Mouse (Mus musculus): Measurements from ENCODE around the gene Gm16253. TPM values are rescaled to one million over a fixed set of nuclear protein-coding genes. Genes with fewer than 3 reads are reported as not detected.

Gene Gm16253
- polyA plus RNA-seq, 1 experiment from 2014 or later, result 1.4 TPM

DNA sequence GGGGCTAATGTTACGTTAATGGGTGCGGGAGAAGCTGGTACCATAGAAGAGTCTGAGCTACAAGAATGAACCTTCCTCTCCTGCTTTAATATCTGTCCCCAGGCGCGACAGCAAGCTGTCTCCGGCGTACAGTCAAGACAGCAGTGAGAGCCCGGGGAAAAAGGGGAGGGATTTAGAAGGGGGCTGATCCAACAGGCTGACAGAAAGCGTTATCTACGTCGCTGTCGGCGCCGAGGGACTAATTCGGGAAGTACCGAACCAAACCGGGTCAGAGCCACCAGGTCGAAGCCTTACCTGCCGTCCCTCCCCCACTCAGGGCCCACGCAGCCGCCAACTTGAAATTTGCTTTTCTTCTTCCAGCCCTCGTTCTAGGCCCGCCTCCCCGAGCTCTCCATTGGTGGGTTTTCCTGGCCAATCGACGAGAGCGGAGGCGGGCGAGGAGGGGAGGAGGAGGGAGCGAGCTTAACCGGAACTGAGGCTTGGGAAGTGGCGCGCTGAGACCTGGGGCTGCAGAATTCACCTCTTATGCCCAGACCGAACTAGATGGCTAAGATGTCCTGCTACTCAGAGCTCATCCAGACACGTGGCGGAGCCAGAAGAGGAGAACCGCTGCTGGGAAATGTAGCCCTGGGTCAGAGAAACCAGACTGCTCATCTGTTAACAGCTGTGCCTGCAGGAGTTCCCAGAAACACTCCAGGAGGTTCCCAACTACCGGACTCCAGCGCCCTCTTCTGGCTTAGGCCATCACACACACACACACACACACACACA is 17.2 kb downstream of the Gm16253 start, which contains the start of gene Polr3gl:
Gene Polr3gl (minus strand): TSS at position 392 of the 771 bp plus-strand sequence.
- Histone ChIP-seq H3K36me3 (ENCODE audit: control insufficient read depth, insufficient read depth, low read length) (no peaks in the 10 kb centered on the region), H3K4me3 (ENCODE audit: low read length) (peak within 1 kb of the TSS; percentile 69), H3K9me3 (ENCODE audit: control insufficient read depth, low read length) (no peaks in the 10 kb centered on the region), H3K4me1 (replicated peaks; ENCODE audit: control insufficient read depth, insufficient read depth, low read length) (peaks cover 21% of the 10 kb centered on the region), H3K9ac (ENCODE audit: low read length) (peak within 1 kb of the TSS; percentile 78), H3K27me3 (ENCODE audit: control insufficient read depth, insufficient read depth, low read depth, low read length) (peaks cover 18% of the 10 kb centered on the region), H3K4me2 (ENCODE audit: low read depth, low read length) (peak within 1 kb of the TSS; percentile 81), H3K27ac (ENCODE audit: low read length) (peak within 1 kb of the TSS; percentile 87)
- ATAC-seq (ENCODE audit: low read depth), result peak; percentile 92
- 0% methylated on average over 36 of the region's 38 CpGs for WGBS

- no peak overlapping the region for H3K27ac ChIP-seq (ENCODE audit: low read length)
- ATAC-seq (ENCODE audit: low read depth), result no peak
- H3K9me3 ChIP-seq (ENCODE audit: control insufficient read depth, low read length), result no peaks in the 10 kb centered on the region
- no peak overlapping the region for H3K9ac ChIP-seq (ENCODE audit: low read length)
- H3K4me2 ChIP-seq (ENCODE audit: low read depth, low read length), result no peak overlapping the region
- no peaks in the 10 kb centered on the region for H3K36me3 ChIP-seq (ENCODE audit: control insufficient read depth, insufficient read depth, low read length)
- H3K4me3 ChIP-seq (ENCODE audit: low read length), result no peak overlapping the region
- peaks cover 21% of the 10 kb centered on the region for H3K4me1 ChIP-seq (replicated peaks; ENCODE audit: control insufficient read depth, insufficient read depth, low read length)
- WGBS, result 81% methylated on average over 5 of the region's 5 CpGs
- H3K27me3 ChIP-seq (ENCODE audit: control insufficient read depth, insufficient read depth, low read depth, low read length), result peaks cover 22% of the 10 kb centered on the region
Measured at GRCm38 (mm10) chr3:96594851-96595250, 18.1 kb downstream of the Gm16253 start.

DNA sequence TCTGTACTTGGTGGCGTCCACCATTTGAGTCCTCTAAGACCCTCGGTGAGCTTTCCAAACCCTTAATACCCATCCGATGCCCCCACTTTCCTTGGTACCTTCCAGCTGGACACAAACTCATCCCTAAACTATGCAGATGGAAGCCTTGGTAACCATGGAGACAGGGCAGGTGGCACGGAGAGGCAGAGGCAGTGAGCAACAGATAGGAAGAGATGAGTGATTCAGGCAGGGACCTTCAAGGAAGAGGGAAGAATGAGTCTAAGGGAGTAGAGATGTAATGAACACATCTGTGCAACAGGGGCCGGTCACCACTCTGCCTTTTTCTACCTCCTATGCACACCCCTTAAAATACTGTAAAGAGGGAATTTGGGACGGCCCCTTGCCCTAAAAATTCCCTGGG is 18.9 kb downstream of the Gm16253 start:
- WGBS, result 26% methylated on average over 6 of the region's 6 CpGs
- no peak overlapping the region for H3K27ac ChIP-seq (ENCODE audit: low read length)
- H3K9ac ChIP-seq (ENCODE audit: low read length), result no peak overlapping the region

DNA sequence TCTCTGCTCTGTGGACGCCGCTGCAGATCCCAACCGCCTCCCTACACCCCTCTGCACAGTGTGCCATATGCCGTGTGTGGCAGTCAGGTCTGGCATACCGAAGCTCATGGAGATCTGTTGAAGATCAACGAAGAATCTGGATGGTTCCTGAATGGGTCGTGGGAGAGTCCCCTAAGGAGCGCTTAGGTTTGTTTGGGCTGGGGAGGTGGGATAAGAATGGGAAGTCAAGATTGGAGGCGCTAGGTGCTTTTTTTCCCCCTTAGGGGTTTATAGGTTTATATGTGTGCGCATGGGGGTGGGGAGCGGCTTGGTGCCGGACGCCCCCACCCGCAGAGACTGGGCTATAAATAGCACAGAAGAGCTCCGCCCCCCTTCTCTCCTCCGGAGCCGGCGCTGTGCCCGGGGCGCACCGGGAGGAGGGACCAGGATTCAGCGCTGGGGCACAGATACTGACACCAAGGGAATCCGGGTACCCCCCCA is 19.5 kb downstream of the Gm16253 start, which contains the start of gene Ankrd34a:
Gene Ankrd34a (plus strand): TSS at position 409 of the 480 bp plus-strand sequence.
- peak within 1 kb of the TSS; percentile 56 for H3K4me3 ChIP-seq (ENCODE audit: low read length)
- 1% methylated on average over 22 of the region's 23 CpGs for WGBS
- H3K9ac ChIP-seq (ENCODE audit: low read length), result peak within 1 kb of the TSS; percentile 68
- H3K4me1 ChIP-seq (replicated peaks; ENCODE audit: control insufficient read depth, insufficient read depth, low read length), result peaks cover 24% of the 10 kb centered on the region
- H3K36me3 ChIP-seq (ENCODE audit: control insufficient read depth, insufficient read depth, low read length), result no peaks in the 10 kb centered on the region
- H3K27ac ChIP-seq (ENCODE audit: low read length), result no peak within 1 kb of the TSS; the same call in 1 of the 2 replicates
- peak within 1 kb of the TSS; percentile 88 for H3K4me2 ChIP-seq (ENCODE audit: low read depth, low read length)
- H3K27me3 ChIP-seq (ENCODE audit: control insufficient read depth, insufficient read depth, low read depth, low read length), result peaks cover 22% of the 10 kb centered on the region
- no peak for ATAC-seq (ENCODE audit: low read depth)
- H3K9me3 ChIP-seq (ENCODE audit: control insufficient read depth, low read length), result no peaks in the 10 kb centered on the region

More for the DNA sequence above, 18.9 kb downstream of the Gm16253 start:
- Histone ChIP-seq H3K4me1 (replicated peaks; ENCODE audit: control insufficient read depth, insufficient read depth, low read length) (peaks cover 24% of the 10 kb centered on the region), H3K27me3 (ENCODE audit: control insufficient read depth, insufficient read depth, low read depth, low read length) (peaks cover 22% of the 10 kb centered on the region), H3K4me2 (ENCODE audit: low read depth, low read length) (no peak overlapping the region), H3K9me3 (ENCODE audit: control insufficient read depth, low read length) (no peaks in the 10 kb centered on the region), H3K4me3 (ENCODE audit: low read length) (no peak overlapping the region; the same call in 1 of the 2 replicates), H3K36me3 (ENCODE audit: control insufficient read depth, insufficient read depth, low read length) (no peaks in the 10 kb centered on the region)
- no peak for ATAC-seq (ENCODE audit: low read depth)

DNA sequence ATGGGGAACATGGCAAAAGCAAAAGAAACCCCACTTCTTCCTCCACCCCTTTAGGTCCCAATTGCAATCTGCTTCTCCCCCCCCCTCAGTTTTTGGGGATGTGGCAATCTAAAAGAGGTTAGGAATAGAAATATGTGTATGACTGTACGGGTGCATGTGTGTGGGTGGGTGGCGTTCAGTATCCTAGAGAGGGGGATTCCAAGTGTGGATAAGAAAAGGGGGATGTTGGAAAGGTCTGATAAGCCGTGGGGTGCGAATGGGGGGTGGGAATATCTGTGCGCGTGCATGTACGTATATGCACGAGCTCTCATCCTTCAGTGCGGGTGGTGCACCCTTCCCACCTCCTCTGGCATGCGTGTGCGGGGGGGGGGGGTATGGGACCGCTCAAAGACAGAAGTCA is 20.1 kb downstream of the Gm16253 start:
- WGBS, result 2% methylated on average over 11 of the region's 12 CpGs
- Histone ChIP-seq H3K4me1 (replicated peaks; ENCODE audit: control insufficient read depth, insufficient read depth, low read length) (peaks cover 24% of the 10 kb centered on the region), H3K27me3 (ENCODE audit: control insufficient read depth, insufficient read depth, low read depth, low read length) (peaks cover 22% of the 10 kb centered on the region), H3K9me3 (ENCODE audit: control insufficient read depth, low read length) (no peaks in the 10 kb centered on the region), H3K27ac (ENCODE audit: low read length) (no peak overlapping the region), H3K9ac (ENCODE audit: low read length) (peak overlapping the region; percentile 68), H3K4me3 (ENCODE audit: low read length) (peak overlapping the region; percentile 56), H3K36me3 (ENCODE audit: control insufficient read depth, insufficient read depth, low read length) (no peaks in the 10 kb centered on the region), H3K4me2 (ENCODE audit: low read depth, low read length) (peak overlapping the region; percentile 88)
- ATAC-seq (ENCODE audit: low read depth), result no peak

DNA sequence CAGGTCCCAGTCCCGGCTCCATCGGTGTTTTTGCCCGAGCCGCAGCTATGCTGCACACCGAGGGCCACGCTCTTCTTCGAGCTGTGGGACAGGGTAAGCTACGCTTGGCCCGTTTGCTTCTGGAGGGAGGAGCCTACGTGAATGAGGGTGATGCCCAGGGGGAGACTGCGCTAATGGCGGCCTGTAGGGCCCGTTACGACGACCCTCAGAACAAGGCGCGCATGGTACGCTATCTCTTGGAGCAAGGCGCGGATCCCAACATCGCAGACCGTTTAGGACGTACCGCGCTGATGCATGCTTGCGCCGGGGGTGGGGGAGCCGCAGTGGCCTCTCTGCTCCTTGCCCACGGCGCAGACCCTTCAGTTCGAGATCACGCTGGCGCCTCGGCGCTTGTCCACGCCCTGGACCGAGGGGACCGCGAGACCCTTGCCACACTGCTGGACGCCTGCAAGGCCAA is 20.7 kb downstream of the Gm16253 start:
- peak overlapping the region; percentile 50 for H3K27ac ChIP-seq (ENCODE audit: low read length)
- under 1% methylated on average over 40 of the region's 40 CpGs for WGBS

GRCm38 (mm10) chr3:96598156-96599068 is 21.6 kb downstream of the Gm16253 start:
- H3K9ac ChIP-seq (ENCODE audit: low read length), result peak overlapping the region; percentile 68
- peak overlapping the region; percentile 56 for H3K4me3 ChIP-seq (ENCODE audit: low read length)
- 2% methylated on average over 52 of the region's 54 CpGs for WGBS
- H3K4me1 ChIP-seq (replicated peaks; ENCODE audit: control insufficient read depth, insufficient read depth, low read length), result peaks cover 25% of the 10 kb centered on the region
- H3K9me3 ChIP-seq (ENCODE audit: control insufficient read depth, low read length), result no peaks in the 10 kb centered on the region
- H3K27me3 ChIP-seq (ENCODE audit: control insufficient read depth, insufficient read depth, low read depth, low read length), result peaks cover 22% of the 10 kb centered on the region
- peak; percentile 17; the same call in 1 of the 2 replicates for ATAC-seq (ENCODE audit: low read depth)
- H3K4me2 ChIP-seq (ENCODE audit: low read depth, low read length), result peak overlapping the region; percentile 88
- H3K27ac ChIP-seq (ENCODE audit: low read length), result peak overlapping the region; percentile 50
- H3K36me3 ChIP-seq (ENCODE audit: control insufficient read depth, insufficient read depth, low read length), result no peaks in the 10 kb centered on the region

More for the DNA sequence above, 20.7 kb downstream of the Gm16253 start:
- ATAC-seq (ENCODE audit: low read depth), result no peak
- H3K9me3 ChIP-seq (ENCODE audit: control insufficient read depth, low read length), result no peaks in the 10 kb centered on the region
- H3K27me3 ChIP-seq (ENCODE audit: control insufficient read depth, insufficient read depth, low read depth, low read length), result peaks cover 22% of the 10 kb centered on the region
- peak overlapping the region; percentile 68 for H3K9ac ChIP-seq (ENCODE audit: low read length)
- peaks cover 24% of the 10 kb centered on the region for H3K4me1 ChIP-seq (replicated peaks; ENCODE audit: control insufficient read depth, insufficient read depth, low read length)
- no peaks in the 10 kb centered on the region for H3K36me3 ChIP-seq (ENCODE audit: control insufficient read depth, insufficient read depth, low read length)
- peak overlapping the region; percentile 88 for H3K4me2 ChIP-seq (ENCODE audit: low read depth, low read length)
- peak overlapping the region; percentile 56 for H3K4me3 ChIP-seq (ENCODE audit: low read length)

DNA sequence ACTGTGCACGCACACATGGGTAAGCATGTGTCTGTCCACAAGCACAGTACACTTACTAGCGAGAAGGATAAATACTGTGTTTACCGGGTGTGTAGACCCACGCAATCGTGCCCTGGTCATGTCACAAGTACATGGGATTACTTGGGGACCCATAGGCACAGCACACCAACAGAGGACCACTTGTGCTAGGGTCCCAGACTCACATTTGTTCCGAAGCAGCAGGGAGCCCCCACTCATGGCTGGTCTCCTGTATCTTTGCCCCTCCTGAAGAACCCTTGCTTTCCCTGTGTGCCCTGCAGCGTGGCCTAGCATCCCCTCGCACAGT is 22.2 kb downstream of the Gm16253 start:
- peaks cover 26% of the 10 kb centered on the region for H3K4me1 ChIP-seq (replicated peaks; ENCODE audit: control insufficient read depth, insufficient read depth, low read length)
- no peak for ATAC-seq (ENCODE audit: low read depth)

DNA sequence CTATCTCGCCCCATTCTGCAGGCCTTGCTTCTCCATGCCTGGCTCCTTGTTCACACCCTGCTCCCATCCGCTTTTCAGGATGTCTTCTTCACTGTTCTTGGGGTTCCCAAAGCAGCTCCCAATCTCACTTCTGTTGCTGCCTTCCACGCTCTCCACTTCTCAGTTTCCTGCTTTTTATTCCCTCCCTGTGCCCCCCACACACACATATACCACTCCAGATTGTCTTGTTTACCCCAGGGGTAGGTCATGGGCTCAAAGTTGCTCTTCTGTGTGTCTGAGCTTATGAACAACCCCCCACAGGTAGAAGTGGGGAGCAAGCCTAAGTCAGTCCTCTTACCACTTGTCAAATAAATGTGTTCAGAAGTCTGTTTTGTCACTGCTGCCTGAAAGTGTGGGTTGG is 22.6 kb downstream of the Gm16253 start:
- Histone ChIP-seq H3K4me3 (ENCODE audit: low read length) (no peak overlapping the region), H3K27ac (ENCODE audit: low read length) (no peak overlapping the region), H3K9me3 (ENCODE audit: control insufficient read depth, low read length) (no peaks in the 10 kb centered on the region), H3K27me3 (ENCODE audit: control insufficient read depth, insufficient read depth, low read depth, low read length) (peaks cover 22% of the 10 kb centered on the region), H3K4me2 (ENCODE audit: low read depth, low read length) (no peak overlapping the region), H3K4me1 (replicated peaks; ENCODE audit: control insufficient read depth, insufficient read depth, low read length) (peaks cover 27% of the 10 kb centered on the region), H3K36me3 (ENCODE audit: control insufficient read depth, insufficient read depth, low read length) (no peaks in the 10 kb centered on the region), H3K9ac (ENCODE audit: low read length) (no peak overlapping the region)
- 76% methylated on average over 3 of the region's 3 CpGs for WGBS
- no peak for ATAC-seq (ENCODE audit: low read depth)

More for the DNA sequence above, 22.2 kb downstream of the Gm16253 start:
- Histone ChIP-seq H3K27me3 (ENCODE audit: control insufficient read depth, insufficient read depth, low read depth, low read length) (peaks cover 22% of the 10 kb centered on the region), H3K9me3 (ENCODE audit: control insufficient read depth, low read length) (no peaks in the 10 kb centered on the region), H3K9ac (ENCODE audit: low read length) (no peak overlapping the region), H3K4me2 (ENCODE audit: low read depth, low read length) (no peak overlapping the region), H3K27ac (ENCODE audit: low read length) (no peak overlapping the region), H3K4me3 (ENCODE audit: low read length) (no peak overlapping the region), H3K36me3 (ENCODE audit: control insufficient read depth, insufficient read depth, low read length) (no peaks in the 10 kb centered on the region)
- WGBS, result 63% methylated on average over 8 of the region's 8 CpGs
